In genomic region chr9:60316510-60316909, GRCm38 (mm10) we compare ENCODE assay signal across 14 mouse cellular contexts.
DNase-seq lines count a peak whose midpoint lies in the region; ATAC-seq lines count a peak whose summit lies in the region.
"Had no signal": no experiment of that assay in that cellular context is flagged by ENCODE, and none has a peak within 500 bp of the region (broad histone marks: within the 10 kb centered on the region; RNA-seq: fewer than 3 reads in every experiment).

No protein-coding gene starts in this region.

- 27% methylated on average over 5 of the region's 5 CpGs for WGBS in heart, embryonic 15.5 days

- H3K27ac ChIP-seq in heart, embryonic 15.5 days, result peak overlapping the region; percentile 36
- H3K27ac ChIP-seq: forebrain, embryonic 12.5 days; hindbrain, embryonic 10.5 days; limb, embryonic 13.5 days; neural tube, embryonic 12.5 days had no signal

- H3K36me3 ChIP-seq in heart, embryonic 15.5 days, result no peaks in the 10 kb centered on the region
- H3K36me3 ChIP-seq: forebrain, embryonic 12.5 days; hindbrain, embryonic 10.5 days; limb, embryonic 13.5 days; neural tube, embryonic 12.5 days had no signal

- no peak overlapping the region for H3K4me2 ChIP-seq in heart, embryonic 15.5 days
- H3K4me2 ChIP-seq: forebrain, embryonic 12.5 days; limb, embryonic 13.5 days; lung, embryonic 14.5 days; neural tube, embryonic 12.5 days had no signal

- ATAC-seq in heart, embryonic 15.5 days (replicated peaks; ENCODE audit: insufficient number of reproducible peaks, insufficient read depth, low FRiP score, low read depth), result no peak

- H3K4me1 ChIP-seq in heart, embryonic 15.5 days (replicated peaks), result peaks cover 10% of the 10 kb centered on the region

- H3K4me3 ChIP-seq in heart, embryonic 15.5 days, result no peak overlapping the region
- H3K4me3 ChIP-seq: forebrain, embryonic 12.5 days; hindbrain, embryonic 10.5 days; limb, embryonic 13.5 days; neural tube, embryonic 12.5 days had no signal

- DNase-seq in cerebellum, postnatal 10 days, result peak; percentile 59 to 71
- no peak for DNase-seq in cerebellum, adult 11-12 months
- DNase-seq in layer of hippocampus, adult 9-11 months, result peak; percentile 9
- DNase-seq in layer of hippocampus, postnatal 36 days, result no peak
- peak; percentile 33 to 37 for DNase-seq in kidney, postnatal 36 days
- no peak for DNase-seq in ovary, postnatal 14 days (ENCODE audit: low spot score)
- DNase-seq in thymus, postnatal 36 days, result no peak
- DNase-seq: lung, embryonic 14.5 days; midbrain, embryonic 14.5 days had no signal

- H3K27me3 ChIP-seq in heart, embryonic 15.5 days, result no peaks in the 10 kb centered on the region
- H3K27me3 ChIP-seq: limb, embryonic 13.5 days; neural tube, embryonic 12.5 days had no signal

- no peaks in the 10 kb centered on the region for H3K9me3 ChIP-seq in heart, embryonic 15.5 days (replicated peaks)
- H3K9me3 ChIP-seq: forebrain, embryonic 12.5 days; hindbrain, embryonic 10.5 days; limb, embryonic 13.5 days; neural tube, embryonic 12.5 days had no signal

- H3K9ac ChIP-seq in heart, embryonic 15.5 days, result no peak overlapping the region
- H3K9ac ChIP-seq: forebrain, embryonic 12.5 days; limb, embryonic 13.5 days; lung, embryonic 14.5 days; neural tube, embryonic 12.5 days had no signal

Comparison
In these comparisons a context has a peak if more than half of its experiments do, and no peak if none do; other contexts are left out.
1. DNase-seq: peak in cerebellum, postnatal 10 days (2 of 2), layer of hippocampus, adult 9-11 months (single experiment) and kidney, postnatal 36 days (2 of 2); none in cerebellum, adult 11-12 months (single experiment), layer of hippocampus, postnatal 36 days (0 of 2), ovary, postnatal 14 days (single experiment) and thymus, postnatal 36 days (0 of 2).